Mouse (Mus musculus) limb, embryonic 15.5 days (tissue): ENCODE data around the gene Gm49333. TPM values are rescaled to one million over a fixed set of nuclear protein-coding genes. Genes with fewer than 3 reads are reported as not detected.
A peak's percentile ranks its signal among the peaks of the same experiment; 100 is the strongest.

Experiments
- ATAC-seq: fragments of 200-750 bp; cut with Nextera tagmentation; 2 replicates; pipeline ENCODE4 v1.8.0; 2017; ENCODE audit warnings: low read depth, moderate TSS enrichment; ENCODE audit not compliant: insufficient number of reproducible peaks, low FRiP score, low TSS enrichment
- H3K27ac ChIP-seq: fragments of 300-500 bp; sonication (generic); 2 replicates; pipeline ENCODE4 v1.5.1; 2015; ENCODE audit warnings: moderate library complexity, mild to moderate bottlenecking, inconsistent platforms
- H3K27me3 ChIP-seq: fragments of 300-500 bp; sonication (generic); 2 replicates; pipeline ENCODE4 v1.6.1; 2015; ENCODE audit warnings: inconsistent platforms
- H3K36me3 ChIP-seq: fragments of 300-500 bp; sonication (generic); 2 replicates; pipeline ENCODE4 v1.6.1; 2015; ENCODE audit warnings: inconsistent platforms
- H3K4me1 ChIP-seq: fragments of 300-500 bp; sonication (generic); 2 replicates; pipeline ENCODE4 v1.6.1; 2015; ENCODE audit warnings: inconsistent platforms
- H3K4me2 ChIP-seq: fragments of 300-500 bp; sonication (generic); 2 replicates; pipeline ENCODE4 v1.6.1; 2015; ENCODE audit warnings: mild to moderate bottlenecking, inconsistent platforms
- H3K4me3 ChIP-seq: fragments of 300-500 bp; sonication (generic); 2 replicates; pipeline ENCODE4 v1.5.1; 2015; ENCODE audit warnings: mild to moderate bottlenecking, inconsistent platforms
- H3K9ac ChIP-seq: fragments of 300-500 bp; sonication (generic); 2 replicates; pipeline ENCODE4 v1.6.1; 2015; ENCODE audit warnings: inconsistent platforms
- H3K9me3 ChIP-seq: fragments of 300-500 bp; sonication (generic); 2 replicates; pipeline ENCODE4 v1.6.1; 2016; ENCODE audit warnings: inconsistent platforms
- WGBS: fragments of 180-500 bp; shearing (Covaris S2); methylation state at CpG from one replicate; pipeline ENCODE4 v1.1.7; 2015; 5-methylcytosine and 5-hydroxymethylcytosine counted together
- polyA plus RNA-seq: library from polyadenylated mRNA; unstranded; fragments of >200 nt; fragmentation: Nextera tagmentation; extraction: Ambion mirVana; gene quantifications from 2 replicates; pipeline ENCODE4 v1.2.1, GENCODE M21; 2015

Gene Gm49333
- polyA plus RNA-seq, 1 experiment from 2014 or later: not detected

DNA sequence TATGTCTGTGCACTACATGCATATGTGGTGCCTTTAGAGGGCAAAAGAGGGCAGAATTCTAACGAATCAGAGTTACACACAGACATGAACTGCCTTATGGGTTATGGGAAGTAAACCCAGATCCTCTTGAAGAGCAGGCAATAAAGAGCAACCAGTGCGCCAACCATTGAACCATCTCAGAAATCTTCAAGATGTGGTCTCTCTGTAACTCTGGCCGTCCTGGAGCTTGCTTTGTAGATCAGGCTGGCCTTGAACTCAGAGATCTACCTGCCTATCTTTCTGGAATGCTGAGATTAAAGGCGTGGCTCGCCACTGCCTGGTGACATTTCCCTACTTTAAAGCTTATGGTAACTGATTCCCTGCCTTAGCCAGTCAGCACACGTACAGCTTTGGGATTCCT lies 60.5 kb downstream of the Gm49333 start:
- Histone ChIP-seq H3K27ac (peak overlapping the region; percentile 93; the same call in 1 of the 2 replicates), H3K4me3 (peak overlapping the region; percentile 96), H3K9me3 (no peaks in the 10 kb centered on the region), H3K36me3 (peaks cover 23% of the 10 kb centered on the region), H3K27me3 (no peaks in the 10 kb centered on the region), H3K4me2 (peak overlapping the region; percentile 80), H3K4me1 (peaks cover 22% of the 10 kb centered on the region), H3K9ac (no peak overlapping the region)
- 21% methylated on average over 6 of the region's 6 CpGs for WGBS
- ATAC-seq: no peak

DNA sequence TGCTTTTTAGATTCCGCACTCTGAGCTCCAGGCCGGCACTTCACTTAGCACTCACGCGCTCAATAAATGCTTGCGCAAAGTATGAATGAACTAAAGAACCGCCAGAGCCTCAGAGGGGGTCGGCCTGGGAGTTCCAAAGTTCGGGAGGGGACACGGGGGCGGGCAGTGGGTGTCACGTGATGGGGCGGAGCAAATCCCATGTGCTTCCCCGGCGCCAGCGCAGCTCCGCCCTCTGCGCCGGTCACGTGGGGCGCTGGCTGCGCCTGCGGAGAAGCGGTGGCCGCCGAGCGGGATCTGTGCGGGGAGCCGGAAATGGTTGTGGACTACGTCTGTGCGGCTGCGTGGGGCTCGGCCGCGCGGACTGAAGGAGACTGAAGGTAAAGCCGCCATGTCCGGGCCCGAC lies 61.1 kb downstream of the Gm49333 start:
- H3K27ac ChIP-seq: peak overlapping the region; percentile 93
- peaks cover 29% of the 10 kb centered on the region for H3K36me3 ChIP-seq
- peaks cover 25% of the 10 kb centered on the region for H3K4me1 ChIP-seq
- H3K9ac ChIP-seq: peak overlapping the region; percentile 89
- WGBS: under 1% methylated on average over 35 of the region's 38 CpGs
- peak overlapping the region; percentile 80 for H3K4me2 ChIP-seq
- peak overlapping the region; percentile 96 for H3K4me3 ChIP-seq
- H3K27me3 ChIP-seq: no peaks in the 10 kb centered on the region
- H3K9me3 ChIP-seq: no peaks in the 10 kb centered on the region
- ATAC-seq: peak; percentile 97

DNA sequence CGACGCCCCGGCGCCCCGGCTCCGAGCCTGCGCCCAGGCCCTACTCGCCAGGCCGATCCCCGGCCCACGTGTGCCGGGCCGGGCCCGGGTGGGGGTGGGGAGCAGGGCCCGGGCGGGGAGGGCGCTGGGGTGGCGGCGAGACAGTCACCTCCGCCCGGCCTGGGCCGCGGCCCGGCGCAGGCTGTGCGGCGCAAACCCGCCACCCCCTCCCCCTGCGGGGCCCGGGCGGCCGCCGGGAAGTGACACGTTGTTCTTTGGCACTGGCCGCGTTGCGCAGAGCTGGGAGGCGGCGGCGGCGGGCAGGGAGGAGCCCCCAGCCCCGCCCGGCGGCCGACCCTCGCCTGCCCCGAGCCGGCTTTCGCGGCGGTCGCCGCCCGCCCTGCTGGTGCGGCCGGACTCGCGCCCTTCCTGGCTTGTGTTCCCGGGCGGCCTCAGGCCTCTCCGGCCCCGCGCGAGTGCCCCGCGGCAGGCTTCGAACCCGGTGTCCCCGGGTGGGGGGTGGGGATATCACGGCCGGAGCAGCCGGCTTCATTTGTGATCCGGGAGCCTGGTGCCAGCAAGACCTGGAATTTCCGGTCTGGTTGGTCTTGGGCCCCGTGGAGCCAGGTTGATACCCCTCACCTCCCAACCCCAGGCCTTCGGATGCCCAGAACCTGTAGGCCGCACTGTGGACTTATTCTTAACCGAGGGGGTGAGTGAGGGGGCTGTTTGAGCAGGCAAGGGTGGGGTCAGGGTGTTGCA lies 61.7 kb downstream of the Gm49333 start:
- H3K27me3 ChIP-seq: no peaks in the 10 kb centered on the region
- H3K4me3 ChIP-seq: peak overlapping the region; percentile 96
- H3K27ac ChIP-seq: peak overlapping the region; percentile 93
- WGBS: under 1% methylated on average over 50 of the region's 78 CpGs
- peak; percentile 76; the same call in 1 of the 2 replicates for ATAC-seq
- peaks cover 31% of the 10 kb centered on the region for H3K4me1 ChIP-seq
- peak overlapping the region; percentile 89 for H3K9ac ChIP-seq
- peaks cover 36% of the 10 kb centered on the region for H3K36me3 ChIP-seq
- no peaks in the 10 kb centered on the region for H3K9me3 ChIP-seq
- H3K4me2 ChIP-seq: peak overlapping the region; percentile 80

DNA sequence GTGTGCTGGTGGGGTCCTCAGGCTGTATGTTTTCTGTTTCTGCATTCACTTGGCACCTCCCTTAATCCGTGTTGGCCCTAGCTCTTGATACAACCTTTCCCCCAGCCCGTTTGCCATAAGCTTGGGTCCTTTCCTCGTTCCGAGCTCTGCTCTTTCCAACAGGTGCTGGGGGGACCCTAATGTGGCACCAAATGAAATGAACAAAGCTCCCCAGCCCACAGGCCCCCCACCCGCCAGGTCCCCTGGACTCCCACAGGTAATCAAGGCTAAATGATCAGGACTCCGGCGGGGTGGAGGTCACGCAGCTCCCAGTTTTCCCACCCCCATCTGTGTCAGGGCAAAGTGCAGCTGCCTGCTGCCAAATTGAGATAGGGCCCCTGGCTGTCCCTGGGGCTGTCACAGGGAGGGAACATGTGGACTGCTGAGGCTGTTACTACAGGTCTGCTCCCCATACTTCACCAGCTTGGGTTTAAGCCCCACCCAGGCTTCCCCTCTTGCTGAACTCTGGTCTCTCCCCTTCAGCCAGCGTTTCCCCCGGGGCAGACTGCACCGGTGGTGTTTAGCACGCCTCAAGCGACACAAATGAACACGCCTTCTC lies 62.4 kb downstream of the Gm49333 start:
- ATAC-seq: no peak
- H3K36me3 ChIP-seq: peaks cover 42% of the 10 kb centered on the region
- no peaks in the 10 kb centered on the region for H3K9me3 ChIP-seq
- H3K27ac ChIP-seq: peak overlapping the region; percentile 93
- H3K27me3 ChIP-seq: no peaks in the 10 kb centered on the region
- H3K4me2 ChIP-seq: peak overlapping the region; percentile 80
- peak overlapping the region; percentile 89 for H3K9ac ChIP-seq
- H3K4me1 ChIP-seq: peaks cover 31% of the 10 kb centered on the region
- WGBS: 2% methylated on average over 14 of the region's 14 CpGs
- peak overlapping the region; percentile 96 for H3K4me3 ChIP-seq

DNA sequence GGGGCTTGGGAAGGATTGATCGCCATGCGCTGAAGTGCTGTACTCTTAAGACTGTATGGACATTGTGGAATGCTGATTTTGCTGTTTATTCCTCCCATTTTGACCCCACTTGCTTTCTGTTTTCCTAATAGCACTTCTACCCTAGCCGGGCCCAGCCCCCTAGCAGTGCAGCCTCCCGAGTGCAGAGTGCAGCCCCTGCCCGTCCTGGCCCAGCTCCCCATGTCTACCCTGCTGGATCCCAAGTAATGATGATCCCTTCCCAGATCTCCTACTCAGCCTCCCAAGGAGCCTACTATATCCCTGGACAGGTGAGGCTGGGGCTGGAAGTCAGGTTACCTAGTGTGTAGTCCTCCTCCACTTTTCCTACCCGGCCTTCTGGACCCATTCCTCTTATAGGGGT lies 63.8 kb downstream of the Gm49333 start:
- Histone ChIP-seq H3K4me3 (no peak overlapping the region), H3K4me1 (peaks cover 31% of the 10 kb centered on the region), H3K36me3 (peaks cover 55% of the 10 kb centered on the region), H3K27me3 (no peaks in the 10 kb centered on the region), H3K9ac (no peak overlapping the region), H3K4me2 (no peak overlapping the region), H3K27ac (no peak overlapping the region), H3K9me3 (no peaks in the 10 kb centered on the region)
- ATAC-seq: no peak
- WGBS: 90% methylated on average over 6 of the region's 6 CpGs

DNA sequence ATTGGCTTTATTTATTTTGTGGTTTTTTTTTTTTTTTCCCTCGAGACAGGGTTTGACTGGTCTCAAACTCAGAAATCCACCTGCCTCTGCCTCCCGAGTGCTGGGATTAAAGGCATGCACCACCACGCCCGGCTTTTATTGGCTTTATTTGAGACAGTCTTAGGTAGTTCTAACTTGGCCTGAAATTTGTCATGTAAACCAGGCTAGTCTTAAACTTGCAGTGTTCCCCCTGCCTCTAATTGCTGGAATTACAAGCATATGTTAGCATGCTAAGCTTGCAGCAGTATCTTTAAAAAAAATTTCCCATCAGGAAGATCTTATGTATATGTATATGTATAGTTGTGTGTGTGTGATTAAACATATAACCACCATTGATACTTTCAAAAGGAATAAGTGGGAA lies 65.3 kb downstream of the Gm49333 start:
- Histone ChIP-seq H3K4me2 (no peak overlapping the region), H3K9me3 (no peaks in the 10 kb centered on the region), H3K4me1 (peaks cover 31% of the 10 kb centered on the region), H3K36me3 (peaks cover 70% of the 10 kb centered on the region), H3K9ac (no peak overlapping the region), H3K4me3 (no peak overlapping the region), H3K27me3 (no peaks in the 10 kb centered on the region), H3K27ac (no peak overlapping the region)
- 57% methylated on average over 4 of the region's 4 CpGs for WGBS
- ATAC-seq: no peak

DNA sequence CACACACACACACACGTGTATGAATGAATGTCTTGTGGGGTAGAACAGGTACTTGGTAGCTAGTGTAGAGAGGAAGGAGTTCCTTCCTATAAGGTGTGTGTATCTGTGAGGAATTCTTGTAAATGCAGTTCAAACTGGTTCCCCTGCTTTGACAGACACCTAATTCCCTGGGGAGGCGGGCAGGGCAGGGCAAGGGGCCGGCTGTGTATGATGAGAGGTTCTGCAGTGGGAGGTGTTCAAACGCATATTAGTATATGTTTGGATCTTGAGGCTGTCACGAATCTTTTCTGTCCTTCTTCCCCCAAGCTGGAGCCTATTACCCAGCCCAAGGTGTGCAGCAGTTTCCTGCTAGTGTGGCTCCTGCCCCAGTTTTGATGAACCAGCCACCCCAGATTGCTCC lies 66.0 kb downstream of the Gm49333 start:
- Histone ChIP-seq H3K4me1 (peaks cover 28% of the 10 kb centered on the region), H3K4me3 (no peak overlapping the region), H3K36me3 (peaks cover 77% of the 10 kb centered on the region), H3K9me3 (no peaks in the 10 kb centered on the region), H3K4me2 (no peak overlapping the region), H3K9ac (no peak overlapping the region), H3K27ac (0 out of 2 replicates have a peak overlapping the region, but pooled peaks have one; percentile 43), H3K27me3 (no peaks in the 10 kb centered on the region)
- WGBS: 71% methylated on average over 5 of the region's 5 CpGs
- ATAC-seq: no peak

DNA sequence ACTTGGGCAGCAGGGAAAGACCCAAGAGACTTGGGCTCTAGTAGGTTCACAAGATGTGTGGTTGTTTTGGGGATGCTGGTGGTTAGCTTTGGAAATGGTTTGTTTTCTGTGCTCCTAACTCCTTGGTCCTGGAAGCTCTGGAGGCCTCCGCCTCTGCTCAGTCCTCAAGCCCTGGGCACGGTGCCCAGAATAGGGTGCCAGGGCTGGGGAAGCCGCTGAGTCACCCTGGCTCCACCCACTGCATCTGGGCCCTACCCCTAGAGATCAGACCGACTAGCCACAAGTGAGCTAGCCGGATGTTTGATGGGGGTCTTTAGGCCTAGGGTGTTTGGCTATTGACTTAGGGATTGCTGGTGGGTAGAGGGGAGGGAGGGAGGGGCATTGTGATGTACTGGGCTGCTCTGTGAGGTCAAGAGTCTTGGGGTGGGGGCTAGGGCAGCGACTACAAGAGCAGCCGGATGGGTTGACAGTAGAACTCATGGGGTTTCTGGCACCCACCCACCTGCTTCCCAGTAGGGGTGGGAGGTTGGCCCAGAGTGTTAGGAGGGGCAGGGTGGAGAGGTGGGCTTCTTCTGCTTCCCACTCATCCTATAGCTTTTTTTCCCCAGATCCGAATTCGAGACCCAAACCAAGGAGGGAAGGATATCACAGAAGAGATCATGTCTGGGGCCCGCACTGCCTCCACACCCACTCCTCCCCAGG lies 66.7 kb downstream of the Gm49333 start:
- H3K27me3 ChIP-seq: no peaks in the 10 kb centered on the region

DNA sequence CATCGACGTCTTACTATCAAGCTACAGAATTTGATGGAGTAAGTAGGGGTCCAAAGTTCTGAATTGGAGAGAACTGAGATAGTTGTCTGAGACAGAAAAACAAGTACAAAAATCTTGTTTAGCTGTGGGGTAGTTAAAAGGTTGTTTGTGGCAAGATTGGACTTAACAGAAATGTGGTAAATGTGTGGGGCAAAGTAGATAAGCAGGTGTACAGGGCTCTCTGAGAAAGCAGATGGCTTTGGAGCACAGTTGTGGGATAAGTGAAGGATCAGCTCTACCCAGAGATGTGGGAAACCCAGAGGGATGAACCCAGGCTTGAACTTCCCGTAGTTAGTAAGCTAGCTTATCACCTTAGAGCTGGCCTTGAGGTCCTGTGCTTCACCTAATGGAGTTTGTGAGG lies 79.4 kb downstream of the Gm49333 start:
- ATAC-seq: no peak
- 87% methylated on average over 3 of the region's 3 CpGs for WGBS
- peaks cover 37% of the 10 kb centered on the region for H3K4me1 ChIP-seq
- no peaks in the 10 kb centered on the region for H3K9me3 ChIP-seq
- H3K9ac ChIP-seq: no peak overlapping the region
- H3K36me3 ChIP-seq: peaks cover 66% of the 10 kb centered on the region
- H3K27ac ChIP-seq: no peak overlapping the region
- no peak overlapping the region for H3K4me3 ChIP-seq
- no peaks in the 10 kb centered on the region for H3K27me3 ChIP-seq
- H3K4me2 ChIP-seq: no peak overlapping the region

More for the DNA sequence above, 66.7 kb downstream of the Gm49333 start:
- H3K9me3 ChIP-seq: no peaks in the 10 kb centered on the region
- no peak for ATAC-seq
- no peak overlapping the region for H3K4me2 ChIP-seq
- no peak overlapping the region for H3K9ac ChIP-seq
- 70% methylated on average over 10 of the region's 10 CpGs for WGBS
- H3K36me3 ChIP-seq: peaks cover 84% of the 10 kb centered on the region
- peaks cover 28% of the 10 kb centered on the region for H3K4me1 ChIP-seq
- 0 out of 2 replicates have a peak overlapping the region, but pooled peaks have one; percentile 43 for H3K27ac ChIP-seq
- no peak overlapping the region for H3K4me3 ChIP-seq

DNA sequence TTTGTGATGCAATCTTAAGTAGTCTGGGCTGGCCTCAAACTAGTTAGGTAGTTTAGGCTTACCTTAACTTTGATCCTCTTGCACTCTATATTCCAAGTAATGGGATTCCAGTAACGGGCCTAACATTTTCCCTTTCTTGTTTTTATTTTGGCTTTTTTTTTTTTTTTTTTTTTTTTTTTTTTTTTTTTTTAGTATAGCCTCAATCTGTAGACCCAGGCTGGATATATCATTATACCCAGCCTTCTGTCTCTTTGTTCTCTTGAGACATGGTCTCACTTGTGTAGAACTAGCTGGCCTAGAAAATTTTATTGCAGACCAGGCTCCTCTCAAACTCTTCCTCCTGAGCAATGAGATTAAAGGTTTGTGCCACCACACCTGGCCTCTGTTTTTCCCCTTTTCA lies 80.2 kb downstream of the Gm49333 start:
- WGBS: 65% methylated on average over 1 of the region's 1 CpGs
- ATAC-seq: no peak
- no peak overlapping the region for H3K27ac ChIP-seq
- H3K9me3 ChIP-seq: no peaks in the 10 kb centered on the region
- H3K27me3 ChIP-seq: no peaks in the 10 kb centered on the region
- H3K4me1 ChIP-seq: peaks cover 46% of the 10 kb centered on the region
- no peak overlapping the region for H3K4me2 ChIP-seq
- H3K4me3 ChIP-seq: no peak overlapping the region
- peaks cover 58% of the 10 kb centered on the region for H3K36me3 ChIP-seq
- H3K9ac ChIP-seq: no peak overlapping the region

DNA sequence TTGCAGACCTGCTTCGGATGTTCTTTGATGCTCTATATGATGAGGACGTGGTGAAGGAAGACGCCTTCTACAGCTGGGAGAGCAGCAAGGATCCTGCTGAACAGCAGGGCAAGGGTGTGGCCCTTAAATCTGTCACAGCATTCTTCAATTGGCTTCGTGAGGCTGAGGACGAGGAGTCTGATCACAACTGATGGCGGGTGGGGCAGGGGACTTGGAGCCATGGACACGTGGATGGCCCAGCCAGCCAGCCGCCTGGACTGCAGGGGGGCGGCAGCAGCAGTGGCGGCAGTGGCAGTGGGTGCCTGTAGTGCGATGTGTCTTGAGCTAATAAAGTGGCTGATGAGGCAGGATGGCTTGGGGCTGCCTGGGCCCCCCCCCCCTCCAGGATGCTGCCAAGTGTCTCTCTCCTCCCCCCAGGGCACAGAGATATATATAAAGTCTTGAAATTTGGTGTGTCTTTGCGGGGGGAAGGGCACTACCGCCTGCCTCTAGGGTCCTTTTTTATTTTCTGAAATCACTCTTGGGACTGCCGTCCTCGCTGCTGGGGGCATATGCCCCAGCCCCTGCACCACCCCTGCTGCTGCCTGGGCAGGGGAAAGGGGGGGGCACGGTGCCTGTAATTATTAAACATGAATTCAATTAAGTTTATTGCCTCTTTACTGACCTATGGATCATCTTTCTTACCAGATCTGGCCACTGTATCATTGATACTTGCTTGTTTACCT lies 81.0 kb downstream of the Gm49333 start:
- H3K9ac ChIP-seq: no peak overlapping the region
- no peaks in the 10 kb centered on the region for H3K27me3 ChIP-seq
- H3K9me3 ChIP-seq: no peaks in the 10 kb centered on the region
- WGBS: 39% methylated on average over 16 of the region's 16 CpGs
- peaks cover 50% of the 10 kb centered on the region for H3K36me3 ChIP-seq
- no peak overlapping the region for H3K4me2 ChIP-seq
- H3K27ac ChIP-seq: peak overlapping the region; percentile 94; the same call in 1 of the 2 replicates
- ATAC-seq: no peak
- no peak overlapping the region; the same call in 1 of the 2 replicates for H3K4me3 ChIP-seq
- peaks cover 46% of the 10 kb centered on the region for H3K4me1 ChIP-seq
